Mouse (Mus musculus): Measurements from ENCODE around the gene Sprr2d.

Sprr2d gene

DNA sequence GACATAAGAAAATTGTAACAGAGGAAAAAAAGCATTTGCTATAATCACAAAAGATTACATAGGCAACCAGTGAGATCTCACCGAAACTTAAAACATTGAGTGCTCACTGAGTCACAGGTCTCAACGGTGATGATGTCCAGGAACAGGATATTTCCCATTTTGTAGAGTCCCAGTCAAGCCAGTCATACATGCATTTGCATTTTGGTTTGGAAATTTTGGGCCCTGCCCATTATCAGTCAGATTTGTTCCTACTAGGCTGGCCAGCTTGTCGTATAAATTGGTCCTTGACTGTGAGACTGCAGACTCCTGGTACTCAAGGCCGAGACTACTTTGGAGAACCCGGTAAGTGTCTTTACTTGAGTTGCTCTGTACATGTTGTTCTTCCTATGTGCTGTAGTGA, at the start of gene Sprr2d:
TSS of gene Sprr2d (plus strand) at position 301 of the 400 bp plus-strand sequence.
- DNase-seq (ENCODE audit: low spot score in 2 of 2), result no peak

GRCm38 (mm10) chr3:92307406-92307805, 31.5 kb upstream of the Sprr2d start:
- DNase-seq (ENCODE audit: low spot score in 2 of 2), result no peak

- no peak for DNase-seq (ENCODE audit: low spot score in 2 of 2)
Observed at GRCm38 (mm10) chr3:92316320-92316719, 22.6 kb upstream of the Sprr2d start, which contains the start of gene Sprr2b. TSS of gene Sprr2b (plus strand) at chr3:92316620.

- no peak for DNase-seq (ENCODE audit: low spot score in 2 of 2)
Observed at GRCm38 (mm10) chr3:92317384-92317783, 21.6 kb upstream of the Sprr2d start.

DNA sequence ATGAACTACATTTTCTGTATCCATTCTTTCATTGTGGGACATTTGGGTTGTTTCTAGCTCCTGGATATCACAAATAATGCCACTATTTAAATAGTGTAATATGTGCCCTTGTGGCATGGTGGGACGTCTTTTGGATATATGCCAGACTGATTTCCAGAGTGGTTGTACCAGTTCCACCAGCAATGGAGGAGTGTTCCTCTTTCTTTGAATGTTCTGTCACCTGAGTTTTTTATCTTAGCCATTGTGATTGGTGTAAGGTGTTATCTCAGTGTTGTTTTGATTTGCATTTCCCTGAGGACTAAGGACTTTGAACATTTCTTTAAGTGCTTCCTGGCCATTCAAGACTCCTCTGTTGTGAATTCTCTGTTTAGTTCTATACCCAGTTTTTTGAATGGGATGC, 2.7 kb upstream of the Sprr2d start:
- DNase-seq (ENCODE audit: low spot score in 2 of 2), result no peak

- DNase-seq (ENCODE audit: low spot score in 2 of 2), result no peak
Observed at GRCm38 (mm10) chr3:92351843-92352242, 12.9 kb downstream of the Sprr2d start, which contains the start of gene Sprr2e. TSS of gene Sprr2e (plus strand) at chr3:92352143.

DNA sequence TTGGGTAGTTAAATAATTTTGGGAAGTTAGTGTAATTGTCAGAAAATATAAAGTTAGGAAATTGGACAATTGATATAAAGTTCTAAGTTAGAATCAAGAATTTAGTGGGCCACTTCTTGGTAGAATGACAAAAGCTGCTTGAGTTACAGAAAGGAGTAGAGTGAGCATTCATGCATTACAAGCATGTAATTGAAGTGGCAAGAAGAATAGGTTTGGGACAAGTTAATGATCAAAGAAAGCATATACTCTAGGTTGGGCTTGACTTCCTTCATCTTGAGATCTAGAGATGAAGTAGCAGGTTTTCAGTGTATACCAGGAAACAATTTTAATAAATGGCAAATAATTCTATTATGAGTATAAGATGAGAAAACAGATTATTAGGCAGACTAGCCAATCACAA, 22.7 kb downstream of the Sprr2d start:
- DNase-seq (ENCODE audit: low spot score in 2 of 2), result no peak

DNA sequence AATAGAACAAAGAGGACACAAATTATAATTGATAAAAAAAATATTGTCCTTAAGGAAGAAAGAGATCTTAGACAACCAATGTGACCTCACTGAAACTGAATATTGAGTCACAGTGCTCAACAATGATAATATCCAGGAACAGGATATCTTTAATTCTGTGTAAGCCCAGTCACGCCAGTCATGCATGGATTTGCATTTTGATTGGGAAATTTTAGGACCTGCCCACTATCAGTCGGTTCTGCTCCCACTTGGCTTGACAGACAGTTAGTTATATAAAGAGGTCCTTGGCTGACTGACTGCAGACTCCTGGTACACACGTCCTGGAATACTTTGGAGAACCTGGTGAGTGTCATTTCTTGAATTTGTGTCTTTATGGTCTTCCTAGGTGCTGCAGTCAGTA, 25.9 kb downstream of the Sprr2d start, which contains the start of gene Sprr2f:
TSS of gene Sprr2f (plus strand) at position 301 of the 400 bp plus-strand sequence.
- no peak for DNase-seq (ENCODE audit: low spot score in 2 of 2)

GRCm38 (mm10) chr3:92373613-92374012, 34.7 kb downstream of the Sprr2d start:
- no peak for DNase-seq (ENCODE audit: low spot score in 2 of 2)

DNA sequence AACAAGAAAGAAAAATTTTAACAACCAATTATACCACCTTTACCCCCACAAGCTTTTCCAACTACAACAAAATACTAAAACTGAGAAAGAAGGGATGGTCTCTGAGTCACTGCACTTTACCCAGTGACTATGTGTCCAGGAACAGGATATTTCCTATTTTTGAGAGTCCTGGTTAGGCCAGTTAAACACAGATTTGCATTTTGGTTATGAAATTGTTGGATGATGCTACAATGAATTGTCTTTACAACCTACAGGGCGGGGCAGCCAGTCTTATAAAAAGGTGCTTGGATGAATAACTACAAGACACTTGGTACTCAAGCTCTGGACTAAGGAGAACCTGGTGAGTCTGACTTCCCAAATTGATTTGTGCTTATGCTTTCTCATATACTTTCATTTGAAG, 46.4 kb downstream of the Sprr2d start, which contains the start of gene Sprr2h:
TSS of gene Sprr2h (plus strand) at position 301 of the 400 bp plus-strand sequence.
- no peak for DNase-seq (ENCODE audit: low spot score in 2 of 2)
